ENCODE assay signal across 27 mouse cellular contexts in genomic region chr8:116576732-116577131, GRCm38 (mm10).
DNase-seq lines count a peak whose midpoint lies in the region; ATAC-seq and TF ChIP-seq lines count a peak whose summit lies in the region.
"Had no signal": no experiment of that assay in that cellular context is flagged by ENCODE, and none has a peak within 500 bp of the region (broad histone marks: within the 10 kb centered on the region; RNA-seq: fewer than 3 reads in every experiment).

No protein-coding gene starts in this region.

- CTCF ChIA-PET in Patski (lab: Charles Lee) = no interaction called here

- H3K27me3 ChIP-seq in kidney, embryonic 14.5 days (ENCODE audit: control insufficient read depth, insufficient read depth, low read length) = no peaks in the 10 kb centered on the region
- no peaks in the 10 kb centered on the region for H3K27me3 ChIP-seq in kidney, embryonic 16.5 days (ENCODE audit: insufficient read depth, low read length)
- H3K27me3 ChIP-seq in kidney, adult 2 months (replicated peaks; ENCODE audit: control insufficient read depth, insufficient read depth, low read length) = no peaks in the 10 kb centered on the region
- no peaks in the 10 kb centered on the region for H3K27me3 ChIP-seq in Patski
- H3K27me3 ChIP-seq: CH12.LX; embryonic facial prominence, embryonic 13.5 days; embryonic facial prominence, embryonic 15.5 days; forebrain, embryonic 12.5 days had no signal

- peak; percentile 72; the same call in 1 of the 2 replicates for ATAC-seq in kidney, embryonic 14.5 days (ENCODE audit: low FRiP score, low TSS enrichment)
- ATAC-seq in kidney, embryonic 16.5 days (ENCODE audit: low FRiP score, low TSS enrichment) = peak; percentile 73
- ATAC-seq in Patski = peak; percentile 54
- ATAC-seq: CD4-positive, CD25-positive, alpha-beta regulatory T cell, adult 4 months; forebrain, embryonic 14.5 days had no signal

- H3K9me3 ChIP-seq in kidney, embryonic 14.5 days (ENCODE audit: control insufficient read depth, low read length) = no peaks in the 10 kb centered on the region
- H3K9me3 ChIP-seq in kidney, embryonic 16.5 days (ENCODE audit: low read length) = no peaks in the 10 kb centered on the region
- H3K9me3 ChIP-seq: embryonic facial prominence, embryonic 13.5 days; embryonic facial prominence, embryonic 15.5 days; forebrain, embryonic 12.5 days had no signal

- H3K36me3 ChIP-seq in kidney, embryonic 14.5 days (ENCODE audit: control insufficient read depth, insufficient read depth, low read length) = no peaks in the 10 kb centered on the region
- peaks cover 5% of the 10 kb centered on the region; the same call in 1 of the 2 replicates for H3K36me3 ChIP-seq in kidney, embryonic 16.5 days (ENCODE audit: insufficient read depth, low read length)
- H3K36me3 ChIP-seq in kidney, adult 2 months (ENCODE audit: control insufficient read depth, insufficient read depth, low read length) = no peaks in the 10 kb centered on the region
- H3K36me3 ChIP-seq: forebrain, embryonic 12.5 days; G1E had no signal

- no peak for TF ChIP-seq CTCF in kidney, adult 2 months (conservative IDR thresholded peaks at IDR 0.05; ENCODE audit: insufficient read depth, insufficient read length, low read depth, low read length)
- no peak for TF ChIP-seq CTCF in Patski (IDR thresholded peaks at IDR 0.05)

- no peak overlapping the region for H3K4me2 ChIP-seq in kidney, embryonic 14.5 days (replicated peaks; ENCODE audit: low read depth, low read length)
- H3K4me2 ChIP-seq in kidney, embryonic 16.5 days (replicated peaks; ENCODE audit: low read depth, low read length) = no peak overlapping the region
- H3K4me2 ChIP-seq: embryonic facial prominence, embryonic 13.5 days; embryonic facial prominence, embryonic 15.5 days; forebrain, embryonic 12.5 days had no signal

- H3K27ac ChIP-seq in kidney, embryonic 14.5 days (ENCODE audit: low read depth, low read length) = no peak overlapping the region
- H3K27ac ChIP-seq in kidney, embryonic 16.5 days (ENCODE audit: low read length) = no peak overlapping the region
- no peak overlapping the region for H3K27ac ChIP-seq in kidney, adult 2 months (ENCODE audit: insufficient read depth, low read depth, low read length)
- H3K27ac ChIP-seq: embryonic facial prominence, embryonic 13.5 days; embryonic facial prominence, embryonic 15.5 days; forebrain, embryonic 10.5 days; forebrain, embryonic 12.5 days had no signal

- no peak overlapping the region for H3K9ac ChIP-seq in kidney, embryonic 14.5 days (ENCODE audit: low read depth, low read length)
- no peak overlapping the region for H3K9ac ChIP-seq in kidney, embryonic 16.5 days (replicated peaks; ENCODE audit: low read length)
- H3K9ac ChIP-seq: embryonic facial prominence, embryonic 13.5 days; embryonic facial prominence, embryonic 15.5 days; forebrain, embryonic 12.5 days had no signal

- no peaks in the 10 kb centered on the region for H3K4me1 ChIP-seq in kidney, embryonic 14.5 days (ENCODE audit: control insufficient read depth, insufficient read depth, low read length)
- H3K4me1 ChIP-seq in kidney, embryonic 16.5 days (ENCODE audit: insufficient read depth, low read length) = peaks cover 6% of the 10 kb centered on the region; the same call in 1 of the 2 replicates
- no peaks in the 10 kb centered on the region; the same call in 1 of the 2 replicates for H3K4me1 ChIP-seq in kidney, adult 2 months (ENCODE audit: control insufficient read depth, insufficient read depth, low read length)
- H3K4me1 ChIP-seq: embryonic facial prominence, embryonic 13.5 days; embryonic facial prominence, embryonic 15.5 days; forebrain, embryonic 10.5 days; forebrain, embryonic 12.5 days had no signal

- H3K4me3 ChIP-seq in kidney, embryonic 14.5 days (ENCODE audit: low read length) = no peak overlapping the region
- H3K4me3 ChIP-seq in kidney, embryonic 16.5 days (ENCODE audit: low read length) = no peak overlapping the region
- no peak overlapping the region for H3K4me3 ChIP-seq in kidney, adult 2 months (ENCODE audit: insufficient read depth, low read depth, low read length)
- H3K4me3 ChIP-seq: embryonic facial prominence, embryonic 13.5 days; embryonic facial prominence, embryonic 15.5 days; erythroblast, embryonic 14.5 days; forebrain, embryonic 10.5 days; forebrain, embryonic 12.5 days had no signal

- WGBS in kidney, embryonic 14.5 days = 83% methylated on average over 2 of the region's 2 CpGs
- WGBS in kidney, embryonic 16.5 days = 75% methylated on average over 2 of the region's 2 CpGs
- WGBS in kidney, adult 2 months = 68% methylated on average over 2 of the region's 2 CpGs

- POLR2A ChIA-PET in Patski (lab: Charles Lee) = no interaction called here

- no peak for TF ChIP-seq POLR2A in kidney, adult 2 months (IDR thresholded peaks at IDR 0.05; ENCODE audit: low read depth, low read length)

- in situ Hi-C loops in Patski (cut with MboI; ENCODE audit: low pct_unique_long_range_greater_than_20kb) = no loop called here

- DNase-seq in kidney, postnatal 10 days = no peak
- no peak for DNase-seq in kidney, postnatal 25 days
- DNase-seq in kidney, postnatal 14 days = peak; percentile 6
- no peak for DNase-seq in kidney, adult 2 months
- no peak for DNase-seq in Patski (ENCODE audit: low read depth, low spot score)
- DNase-seq: adrenal gland, adult 2 months; adrenal gland, postnatal 10 days; adrenal gland, postnatal 25 days; B cell, adult 2 months; cerebellum, adult 11 months; cerebellum, adult 18-20 months; cerebellum, adult 8-10 months; cerebellum, adult 9-11 months; cerebellum, postnatal 14 days; cerebellum, postnatal 36 days; embryo, embryonic 11 days had no signal
